Mouse (Mus musculus) thymus, adult 2 months (tissue): ENCODE measurements around the gene Polr2i.
"Not testable (repeated sequence)": the region's sequence is repeated elsewhere in the genome, so short reads cannot be mapped to it uniquely, and the experiment has no call there.

Source experiments
- CTCF ChIP-seq: fragments of 200-500 bp; IDR thresholded peaks from 2 replicates; pipeline ENCODE4 v1.5.1; 2012; ENCODE audit warnings: mild to moderate bottlenecking, control low read depth, low read length, moderate library complexity, borderline replicate concordance; ENCODE audit not compliant: control insufficient read depth, poor library complexity, insufficient read depth; ENCODE audit errors: extremely low read depth
- POLR2A ChIP-seq: fragments of 200-500 bp; IDR thresholded peaks from 2 replicates; pipeline ENCODE4 v1.6.1; 2012; ENCODE audit warnings: mild to moderate bottlenecking, low read length, control low read depth, moderate library complexity; ENCODE audit not compliant: control insufficient read depth, poor library complexity, insufficient read depth; ENCODE audit errors: extremely low read depth

- not testable (repeated sequence) for TF ChIP-seq CTCF, POLR2A
These were observed 31.1 kb upstream of the Polr2i start for GRCm38 (mm10) chr7:30200661-30201060.
